Mouse (Mus musculus) heart, adult 2 months (tissue): ENCODE measurements around the gene Sh3pxd2b.

Experiments used
- CTCF ChIP-seq: fragments of 200-600 bp; IDR thresholded peaks from 2 replicates; pipeline ENCODE4 v1.8.1; 2022; ENCODE audit warnings: antibody characterized with exemption, mild to moderate bottlenecking, moderate library complexity
- EP300 ChIP-seq: fragments of 200-500 bp; IDR thresholded peaks from 2 replicates; pipeline ENCODE4 v1.6.1; 2011; ENCODE audit warnings: low read depth, low read length, control low read depth; ENCODE audit not compliant: insufficient read depth
- POLR2A ChIP-seq: fragments of 200-500 bp; IDR thresholded peaks from 2 replicates; pipeline ENCODE4 v1.6.1; 2011; ENCODE audit warnings: mild to moderate bottlenecking, low read depth, low read length, control low read depth; ENCODE audit not compliant: insufficient read depth

DNA sequence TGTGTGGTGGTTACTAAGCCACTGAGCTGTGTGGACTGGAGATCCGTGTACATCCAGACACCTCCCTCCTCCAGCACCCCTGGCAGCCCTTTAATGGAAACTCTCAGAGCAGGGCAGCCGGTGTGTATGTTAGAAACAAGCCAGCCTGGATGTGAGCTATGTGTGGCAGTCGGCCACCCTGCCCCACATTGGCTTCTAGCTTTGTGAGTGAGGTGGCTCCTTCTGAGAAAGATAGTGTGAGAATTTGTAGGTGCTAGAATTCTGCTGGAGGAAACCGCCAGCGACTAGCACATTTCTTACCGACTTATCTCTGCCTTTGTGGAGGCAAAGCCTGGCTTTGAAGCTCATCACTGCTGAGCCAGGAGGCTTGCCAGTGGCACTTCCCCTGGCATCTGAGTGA lies 5.3 kb downstream of the Sh3pxd2b start:
- TF ChIP-seq POLR2A (no peak), EP300 (no peak), CTCF (no peak)
